Mouse (Mus musculus) heart, postnatal 0 days (tissue): Measurements from ENCODE around the gene Ccdc51. TPM values are rescaled to one million over a fixed set of nuclear protein-coding genes. Genes with fewer than 3 reads are reported as not detected.

ENCODE experiments used
- ATAC-seq: fragments of 200-750 bp; cut with Nextera tagmentation; 2 replicates; pipeline ENCODE4 v1.8.0; 2017; ENCODE audit warnings: low read depth, moderate number of reproducible peaks, moderate library complexity; ENCODE audit not compliant: insufficient read depth
- DNase-seq: peaks from one replicate; pipeline ENCODE4 v3.0.0-alpha.2; 2016; ENCODE audit warnings: low spot score
- H3K27ac ChIP-seq: fragments of 300-500 bp; sonication (generic); 2 replicates; pipeline ENCODE4 v1.5.1; 2014; ENCODE audit warnings: low read depth, mild to moderate bottlenecking
- H3K27me3 ChIP-seq: fragments of 300-500 bp; sonication (generic); 2 replicates; pipeline ENCODE4 v1.6.1; 2014; ENCODE audit warnings: low read length, mixed read lengths; ENCODE audit not compliant: control insufficient read depth, insufficient read depth
- H3K36me3 ChIP-seq: fragments of 300-500 bp; sonication (generic); replicated peaks from 2 replicates; pipeline ENCODE4 v1.6.1; 2014; ENCODE audit warnings: low read length, mixed read lengths; ENCODE audit not compliant: control insufficient read depth, insufficient read depth
- H3K4me1 ChIP-seq: fragments of 300-500 bp; sonication (generic); 2 replicates; pipeline ENCODE4 v1.6.1; 2014; ENCODE audit warnings: antibody characterized with exemption; ENCODE audit not compliant: control insufficient read depth, insufficient read depth
- H3K4me2 ChIP-seq: fragments of 300-500 bp; sonication (generic); 2 replicates; pipeline ENCODE4 v1.6.1; 2014; ENCODE audit warnings: low read depth, mild to moderate bottlenecking, low read length, moderate library complexity
- H3K4me3 ChIP-seq: fragments of 300-500 bp; sonication (generic); 2 replicates; pipeline ENCODE4 v1.5.1; 2014; ENCODE audit warnings: low read depth, low read length
- H3K9ac ChIP-seq: fragments of 300-500 bp; sonication (generic); replicated peaks from 2 replicates; pipeline ENCODE4 v1.6.1; 2014; ENCODE audit warnings: low read depth, low read length, mixed read lengths
- H3K9me3 ChIP-seq: fragments of 300-500 bp; sonication (generic); replicated peaks from 2 replicates; pipeline ENCODE4 v1.6.1; 2016; ENCODE audit warnings: low read length; ENCODE audit not compliant: control insufficient read depth
- CTCF ChIP-seq: IDR thresholded peaks from 2 replicates; pipeline ENCODE4 v1.5.1; 2016; ENCODE audit warnings: antibody characterized with exemption, control low read depth, low read depth
- EP300 ChIP-seq: IDR thresholded peaks from 2 replicates; pipeline ENCODE4 v1.6.1; 2016; ENCODE audit warnings: antibody characterized with exemption, low read depth
- WGBS: fragments of 180-500 bp; shearing (Covaris S2); extraction: QIAGEN DNeasy Blood & Tissue Kit; methylation state at CpG from one replicate; pipeline ENCODE4 v1.1.7; 2014; 5-methylcytosine and 5-hydroxymethylcytosine counted together
- polyA plus RNA-seq: library from polyadenylated mRNA; unstranded; fragments of >200 nt; fragmentation: Nextera tagmentation; extraction: Ambion mirVana; gene quantifications from 2 replicates; pipeline ENCODE4 v1.2.1, GENCODE M21; 2015
- total RNA-seq: library from RNA; depleted of rRNA; stranded (reverse); fragments of >200 nt; gene quantifications from 2 replicates; pipeline ENCODE4 v1.2.3, GENCODE M21; 2014; ENCODE audit warnings: low replicate concordance; rRNA removed

Ccdc51 gene
- total RNA-seq (11.6 and 19.5 TPM in 2 replicates), polyA plus RNA-seq (14.3 and 14.6 TPM in 2 replicates)

DNA sequence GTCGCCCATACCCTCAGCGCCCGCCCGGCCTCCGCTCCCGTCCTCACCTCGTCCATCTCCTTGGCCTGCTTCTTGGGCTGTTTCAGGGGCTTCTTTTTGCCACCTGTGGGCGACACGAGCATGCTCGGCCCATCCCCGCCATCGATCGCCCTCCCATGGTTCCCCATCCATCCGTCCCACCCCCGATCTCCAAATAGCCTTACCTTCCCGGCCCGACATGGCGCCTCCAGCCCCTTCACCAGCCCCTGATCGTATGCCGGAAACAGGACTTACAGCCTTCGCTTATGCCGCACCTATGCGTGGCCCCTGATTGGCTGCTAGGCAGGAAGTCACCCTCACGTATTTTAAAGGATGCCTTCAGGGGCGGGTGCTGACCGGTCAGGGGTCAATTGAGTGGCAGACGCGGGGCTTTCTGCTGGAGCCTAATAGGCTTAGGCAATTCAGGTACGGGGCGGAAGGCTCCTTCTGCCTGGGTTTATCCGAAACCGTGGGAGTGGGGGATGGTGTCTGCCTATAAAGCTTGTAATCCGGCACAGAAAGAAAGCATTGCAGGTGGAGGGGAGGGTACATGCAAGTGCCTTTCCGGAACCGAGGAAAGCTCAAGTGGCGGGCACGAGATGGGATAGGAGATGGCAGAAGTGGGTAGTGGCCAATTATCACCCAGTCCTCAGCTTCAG lies at the start of gene Ccdc51, which contains the start of gene Tma7:
Gene Ccdc51 (plus strand): TSS at position 370 of the 677 bp plus-strand sequence.
Gene Tma7 (minus strand): TSS at position 464 of the 677 bp plus-strand sequence.
- Histone ChIP-seq H3K27me3 (no peaks in the 10 kb centered on the region), H3K4me2 (peak within 1 kb of the TSS; percentile 87), H3K9ac (peak within 1 kb of the TSS; percentile 71), H3K4me3 (peak within 1 kb of the TSS; percentile 61), H3K9me3 (no peaks in the 10 kb centered on the region), H3K36me3 (peaks cover 11% of the 10 kb centered on the region), H3K27ac (peak within 1 kb of the TSS; percentile 40), H3K4me1 (peaks cover 15% of the 10 kb centered on the region)
- under 1% methylated on average over 37 of the region's 37 CpGs for WGBS
- ATAC-seq (peak; percentile 96), DNase-seq (peak; percentile 88)
- TF ChIP-seq CTCF (no peak), EP300 (no peak)

- ATAC-seq (peak; percentile 85), DNase-seq (peak; percentile 71)
- under 1% methylated on average over 40 of the region's 40 CpGs for WGBS
- peak; percentile 53; the same call in 1 of the 2 replicates for TF ChIP-seq EP300
- TF ChIP-seq CTCF, result no peak
- no peaks in the 10 kb centered on the region for H3K27me3 ChIP-seq
- peak within 1 kb of the TSS; percentile 92 for H3K27ac ChIP-seq
- H3K4me3 ChIP-seq, result peak within 1 kb of the TSS; percentile 73
- H3K4me1 ChIP-seq, result peaks cover 24% of the 10 kb centered on the region
- H3K9ac ChIP-seq, result peak within 1 kb of the TSS; percentile 74
- H3K4me2 ChIP-seq, result peak within 1 kb of the TSS; percentile 78
- H3K9me3 ChIP-seq, result no peaks in the 10 kb centered on the region
- no peaks in the 10 kb centered on the region for H3K36me3 ChIP-seq
These were observed 44.0 kb upstream of the Ccdc51 start, which contains the start of gene Shisa5 for GRCm38 (mm10) chr9:109038086-109038895. Gene Shisa5 (plus strand): TSS chr9:109038565.

DNA sequence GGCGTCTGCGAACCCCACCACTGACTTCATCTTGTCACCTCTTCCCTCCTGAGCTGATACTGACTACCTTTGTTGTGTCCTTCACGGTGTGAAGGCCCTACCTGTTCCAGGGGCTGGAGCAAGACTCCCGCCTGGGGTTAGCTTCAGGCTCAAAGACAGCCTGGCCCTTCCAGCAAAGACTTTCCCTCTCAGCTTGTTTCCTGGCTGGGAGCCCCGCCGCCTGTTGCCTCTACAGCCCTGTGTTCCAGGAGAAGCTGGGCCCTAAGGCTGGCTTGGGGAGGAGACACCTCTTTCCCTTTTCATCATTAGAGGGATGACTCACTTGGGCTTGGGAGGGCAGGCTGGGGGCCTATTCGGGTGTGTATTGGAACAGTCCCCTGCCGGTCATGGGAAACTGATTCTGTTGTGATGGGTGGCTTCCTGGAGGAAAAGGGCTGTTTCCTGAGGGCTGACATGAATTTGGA lies 43.4 kb upstream of the Ccdc51 start:
- Histone ChIP-seq H3K27me3 (no peaks in the 10 kb centered on the region), H3K9me3 (no peaks in the 10 kb centered on the region), H3K4me3 (peak overlapping the region; percentile 73), H3K4me2 (peak overlapping the region; percentile 78), H3K4me1 (peaks cover 24% of the 10 kb centered on the region), H3K36me3 (no peaks in the 10 kb centered on the region), H3K9ac (peak overlapping the region; percentile 74), H3K27ac (peak overlapping the region; percentile 92)
- WGBS, result 17% methylated on average over 8 of the region's 8 CpGs
- TF ChIP-seq CTCF (no peak), EP300 (no peak)
- ATAC-seq (peak; percentile 76), DNase-seq (peak; percentile 61)

DNA sequence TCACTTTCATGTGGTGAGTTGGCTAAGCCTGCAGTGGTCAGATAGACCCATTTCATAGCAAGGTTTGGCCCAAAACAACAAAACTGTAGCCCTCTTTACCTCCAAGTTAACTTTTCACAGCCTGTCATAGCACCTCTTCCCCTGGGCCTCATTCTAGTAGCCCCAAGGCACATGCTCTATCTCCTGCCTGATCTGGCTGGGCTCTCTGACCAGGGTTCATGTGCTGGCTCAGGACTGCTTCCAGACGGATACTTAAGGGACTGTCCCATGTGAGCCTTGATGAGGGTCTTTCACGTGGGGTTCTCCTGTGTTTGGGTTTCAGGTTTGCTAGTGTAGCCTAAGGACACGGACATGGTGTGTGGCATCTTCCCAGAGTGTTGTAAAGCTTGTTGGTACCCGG lies 42.6 kb upstream of the Ccdc51 start:
- H3K4me2 ChIP-seq, result peak overlapping the region; percentile 78
- no peaks in the 10 kb centered on the region for H3K36me3 ChIP-seq
- H3K9me3 ChIP-seq, result no peaks in the 10 kb centered on the region
- TF ChIP-seq CTCF (no peak), EP300 (no peak)
- no peak overlapping the region for H3K9ac ChIP-seq
- ATAC-seq (no peak), DNase-seq (no peak)
- no peak overlapping the region; the same call in 1 of the 2 replicates for H3K27ac ChIP-seq
- H3K4me1 ChIP-seq, result peaks cover 24% of the 10 kb centered on the region
- no peaks in the 10 kb centered on the region for H3K27me3 ChIP-seq
- H3K4me3 ChIP-seq, result peak overlapping the region; percentile 73
- WGBS, result 64% methylated on average over 4 of the region's 4 CpGs

- no peak overlapping the region for H3K4me3 ChIP-seq
- no peak overlapping the region for H3K27ac ChIP-seq
- no peaks in the 10 kb centered on the region for H3K9me3 ChIP-seq
- TF ChIP-seq EP300, result no peak
- TF ChIP-seq CTCF, result no peak
- no peaks in the 10 kb centered on the region for H3K27me3 ChIP-seq
- WGBS, result 72% methylated on average over 8 of the region's 8 CpGs
- 0 out of 2 replicates have a peak overlapping the region, but pooled peaks have one; percentile 2 for H3K9ac ChIP-seq
- peaks cover 24% of the 10 kb centered on the region for H3K4me1 ChIP-seq
- ATAC-seq (no peak), DNase-seq (no peak)
- H3K4me2 ChIP-seq, result peak overlapping the region; percentile 78
- H3K36me3 ChIP-seq, result no peaks in the 10 kb centered on the region
These were observed 42.1 kb upstream of the Ccdc51 start for GRCm38 (mm10) chr9:109040216-109040615.
